Mouse (Mus musculus): Measurements from ENCODE around the gene Slc5a3.

DNA sequence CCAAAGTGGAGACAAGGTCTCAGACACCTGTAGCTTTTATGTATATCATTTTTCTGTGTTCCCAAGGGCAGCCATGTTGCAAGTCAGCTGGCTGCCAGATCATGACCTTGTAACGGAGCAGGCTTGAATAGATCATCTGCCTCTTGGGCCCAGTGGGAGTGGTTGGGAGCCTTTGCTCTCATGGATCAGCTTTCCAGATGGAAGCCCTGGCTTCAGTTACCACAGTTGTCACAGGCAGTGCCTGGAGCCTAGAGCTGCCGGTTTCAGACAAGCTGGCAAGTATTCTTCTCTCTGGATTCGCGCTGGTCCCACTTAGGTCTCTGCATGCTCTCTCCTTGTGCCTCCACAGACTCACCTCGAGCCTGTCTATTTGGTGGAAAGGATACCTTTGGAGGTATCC lies 44.0 kb downstream of the Slc5a3 start:
- TF ChIP-seq CTCF (IDR thresholded peaks at IDR 0.05 in 2 of 3, conservative IDR thresholded peaks at IDR 0.05 in 1 of 3; ENCODE audit: control insufficient read depth in 1 of 3, insufficient read depth in 1 of 3, low read depth in 2 of 3, low read length in 3 of 3, poor library complexity in 1 of 3, severe bottlenecking in 1 of 3) (no peak), TBP (IDR thresholded peaks at IDR 0.05; ENCODE audit: low read depth, low read length) (no peak), ELF1 (IDR thresholded peaks at IDR 0.05; ENCODE audit: low read depth, low read length) (no peak), POLR2AphosphoS2 (IDR thresholded peaks at IDR 0.05; ENCODE audit: low read length) (no peak), USF1 (IDR thresholded peaks at IDR 0.05; ENCODE audit: low read depth, low read length) (no peak), POLR2A (IDR thresholded peaks at IDR 0.05; ENCODE audit: control insufficient read depth in 1 of 2, insufficient read depth in 1 of 2, low read depth in 1 of 2, low read length in 2 of 2, poor library complexity in 1 of 2) (no peak), EP300 (IDR thresholded peaks at IDR 0.05; ENCODE audit: low read depth in 1 of 2, low read length in 2 of 2) (no peak)

Measured in MEL (cell line).